Mouse (Mus musculus): ENCODE data around the gene Ipp. TPM values are rescaled to one million over a fixed set of nuclear protein-coding genes. Genes with fewer than 3 reads are reported as not detected.

Ipp gene
- total and polyA plus RNA-seq, 3 experiments, result 14.4 to 20.8 (median 17.3) TPM

GRCm38 (mm10) chr4:116481322-116481721 lies 26.0 kb upstream of the Ipp start:
- no peak overlapping the region for H3K4me3 ChIP-seq (replicated peaks in 1 of 3; ENCODE audit: low read depth in 2 of 3, low read length in 2 of 3, poor library complexity in 1 of 3)
- no peaks in the 10 kb centered on the region for H3K36me3 ChIP-seq (replicated peaks in 1 of 2; ENCODE audit: control insufficient read depth in 1 of 2, insufficient read depth in 1 of 2, low read length in 1 of 2)
- dilution Hi-C loops (cut with MboI; ENCODE audit: extremely low pct_ligation_motif_present, extremely low pct_unique_long_range_greater_than_20kb, low sequenced_read_pairs), result no loop called here
- TF ChIP-seq USF2 (conservative IDR thresholded peaks at IDR 0.05; ENCODE audit: low read depth, low read length) (no peak), JUN (IDR thresholded peaks at IDR 0.05; ENCODE audit: insufficient read depth, low read depth, low read length) (no peak), HCFC1 (IDR thresholded peaks at IDR 0.05; ENCODE audit: low read depth, low read length) (no peak), MAFK (IDR thresholded peaks at IDR 0.05; ENCODE audit: insufficient replicate concordance, low read length) (no peak), TCF12 (IDR thresholded peaks at IDR 0.05; ENCODE audit: low read depth, low read length) (no peak), NRF1 (IDR thresholded peaks at IDR 0.05; ENCODE audit: low read depth, low read length) (no peak), UBTF (IDR thresholded peaks at IDR 0.05; ENCODE audit: low read depth, low read length) (no peak)
- peaks cover 0 to 23% of the 10 kb centered on the region in 2 experiments; a peak in 2 of 4 replicates for H3K4me1 ChIP-seq (ENCODE audit: control insufficient read depth in 1 of 2, insufficient read depth in 2 of 2)
- H3K27ac ChIP-seq (ENCODE audit: insufficient read depth, low read depth), result no peak overlapping the region
- H3K9me3 ChIP-seq (replicated peaks; ENCODE audit: low read length), result no peaks in the 10 kb centered on the region
- H3K9ac ChIP-seq (ENCODE audit: insufficient read depth, low read depth), result no peak overlapping the region
- no peaks in the 10 kb centered on the region for H3K27me3 ChIP-seq (replicated peaks)
- in situ Hi-C loops (cut with MboI; ENCODE audit: low pct_ligation_motif_present, low pct_unique_long_range_greater_than_20kb, low sequenced_read_pairs), result no loop called here
- no peak overlapping the region for H3K4me2 ChIP-seq (ENCODE audit: insufficient read depth, low read depth, poor library complexity, severe bottlenecking)
- H3K79me2 ChIP-seq (replicated peaks; ENCODE audit: control insufficient read depth, extremely low read depth, insufficient read depth, poor library complexity, severe bottlenecking), result no peaks in the 10 kb centered on the region
- DNase-seq (ENCODE audit: extremely low read depth), result no peak

- H3K79me2 ChIP-seq (replicated peaks; ENCODE audit: control insufficient read depth, extremely low read depth, insufficient read depth, poor library complexity, severe bottlenecking), result no peaks in the 10 kb centered on the region
- no peak overlapping the region for H3K9ac ChIP-seq (ENCODE audit: insufficient read depth, low read depth)
- no peaks in the 10 kb centered on the region for H3K27me3 ChIP-seq (replicated peaks)
- no peak overlapping the region for H3K4me3 ChIP-seq (replicated peaks in 1 of 3; ENCODE audit: low read depth in 2 of 3, low read length in 2 of 3, poor library complexity in 1 of 3)
- H3K27ac ChIP-seq (ENCODE audit: insufficient read depth, low read depth), result no peak overlapping the region
- H3K4me1 ChIP-seq (ENCODE audit: control insufficient read depth in 1 of 2, insufficient read depth in 2 of 2), result peaks cover 0 to 19% of the 10 kb centered on the region in 2 experiments; a peak in 2 of 4 replicates
- H3K9me3 ChIP-seq (replicated peaks; ENCODE audit: low read length), result no peaks in the 10 kb centered on the region
- TF ChIP-seq ETS1 (conservative IDR thresholded peaks at IDR 0.05; ENCODE audit: low read depth, low read length) (peak; percentile 48), EP300 (IDR thresholded peaks at IDR 0.05; ENCODE audit: low read length) (0 out of 2 replicates have a peak, but pooled peaks have one; percentile 22), USF2 (conservative IDR thresholded peaks at IDR 0.05; ENCODE audit: low read depth, low read length) (no peak)
- no peak overlapping the region for H3K4me2 ChIP-seq (ENCODE audit: insufficient read depth, low read depth, poor library complexity, severe bottlenecking)
- no peaks in the 10 kb centered on the region for H3K36me3 ChIP-seq (replicated peaks in 1 of 2; ENCODE audit: control insufficient read depth in 1 of 2, insufficient read depth in 1 of 2, low read length in 1 of 2)
- peak; percentile 34 for DNase-seq (ENCODE audit: extremely low read depth)
- in situ Hi-C loops (cut with MboI; ENCODE audit: low pct_ligation_motif_present, low pct_unique_long_range_greater_than_20kb, low sequenced_read_pairs) (no loop called here), dilution Hi-C loops (cut with MboI; ENCODE audit: extremely low pct_ligation_motif_present, extremely low pct_unique_long_range_greater_than_20kb, low sequenced_read_pairs) (no loop called here)
These were observed 23.9 kb upstream of the Ipp start for GRCm38 (mm10) chr4:116483476-116483875.

GRCm38 (mm10) chr4:116491119-116491536 lies 16.2 kb upstream of the Ipp start:
- no peaks in the 10 kb centered on the region for H3K9me3 ChIP-seq (replicated peaks; ENCODE audit: low read length)
- TF ChIP-seq NELFE (IDR thresholded peaks at IDR 0.05; ENCODE audit: low read depth, low read length) (no peak), POLR2A (IDR thresholded peaks at IDR 0.05; ENCODE audit: low read depth, low read length) (no peak), UBTF (IDR thresholded peaks at IDR 0.05; ENCODE audit: low read depth, low read length) (no peak), JUN (IDR thresholded peaks at IDR 0.05; ENCODE audit: insufficient read depth, low read depth, low read length) (no peak), USF1 (IDR thresholded peaks at IDR 0.05; ENCODE audit: low read depth, low read length) (no peak), CTCF (conservative IDR thresholded peaks at IDR 0.05 in 1 of 2, IDR thresholded peaks at IDR 0.05 in 1 of 2; ENCODE audit: low read depth in 2 of 2, low read length in 2 of 2) (no peak), ELF1 (IDR thresholded peaks at IDR 0.05; ENCODE audit: low read depth, low read length) (no peak)
- no peaks in the 10 kb centered on the region for H3K27me3 ChIP-seq (replicated peaks)
- no peaks in the 10 kb centered on the region for H3K36me3 ChIP-seq (replicated peaks in 1 of 2; ENCODE audit: control insufficient read depth in 1 of 2, insufficient read depth in 1 of 2, low read length in 1 of 2)
- in situ Hi-C loops (cut with MboI; ENCODE audit: low pct_ligation_motif_present, low pct_unique_long_range_greater_than_20kb, low sequenced_read_pairs), result no loop called here
- no peaks in the 10 kb centered on the region for H3K79me2 ChIP-seq (replicated peaks; ENCODE audit: control insufficient read depth, extremely low read depth, insufficient read depth, poor library complexity, severe bottlenecking)
- dilution Hi-C loops (cut with MboI; ENCODE audit: extremely low pct_ligation_motif_present, extremely low pct_unique_long_range_greater_than_20kb, low sequenced_read_pairs), result no loop called here
- H3K4me1 ChIP-seq (ENCODE audit: control insufficient read depth in 1 of 2, insufficient read depth in 2 of 2), result no peaks in the 10 kb centered on the region
- no peak overlapping the region for H3K4me2 ChIP-seq (ENCODE audit: insufficient read depth, low read depth, poor library complexity, severe bottlenecking)
- no peak overlapping the region for H3K9ac ChIP-seq (ENCODE audit: insufficient read depth, low read depth)
- DNase-seq (ENCODE audit: extremely low read depth), result no peak
- H3K4me3 ChIP-seq (replicated peaks in 1 of 3; ENCODE audit: low read depth in 2 of 3, low read length in 2 of 3, poor library complexity in 1 of 3), result no peak overlapping the region
- H3K27ac ChIP-seq (ENCODE audit: insufficient read depth, low read depth), result no peak overlapping the region

All from CH12.LX (cell line).